Mouse (Mus musculus): ENCODE measurements around the gene Rhbg. TPM values are rescaled to one million over a fixed set of nuclear protein-coding genes. Genes with fewer than 3 reads are reported as not detected.

Gene Rhbg
- polyA plus RNA-seq, 1 experiment from 2014 or later, result 8.2 TPM

- 8% methylated on average over 3 of the region's 3 CpGs for WGBS
- H3K27me3 ChIP-seq (replicated peaks), result peaks cover 52% of the 10 kb centered on the region
Measured at GRCm38 (mm10) chr3:88235216-88235615, 19.3 kb downstream of the Rhbg start.

GRCm38 (mm10) chr3:88234041-88234440, 20.5 kb downstream of the Rhbg start:
- WGBS, result 47% methylated on average over 8 of the region's 8 CpGs
- Histone ChIP-seq H3K4me3 (replicated peaks) (no peak overlapping the region), H3K9me3 (no peaks in the 10 kb centered on the region), H3K36me3 (no peaks in the 10 kb centered on the region), H3K27ac (no peak overlapping the region), H3K9ac (no peak overlapping the region), H3K27me3 (replicated peaks) (peaks cover 49% of the 10 kb centered on the region), H3K4me1 (no peaks in the 10 kb centered on the region), H3K4me2 (no peak overlapping the region)
- ATAC-seq (ENCODE audit: insufficient read depth, low FRiP score, low read depth), result no peak

More at GRCm38 (mm10) chr3:88235216-88235615, 19.3 kb downstream of the Rhbg start:
- Histone ChIP-seq H3K9me3 (no peaks in the 10 kb centered on the region), H3K4me2 (no peak overlapping the region), H3K4me3 (replicated peaks) (no peak overlapping the region), H3K36me3 (no peaks in the 10 kb centered on the region), H3K9ac (no peak overlapping the region), H3K27ac (no peak overlapping the region), H3K4me1 (no peaks in the 10 kb centered on the region)
- no peak for ATAC-seq (ENCODE audit: insufficient read depth, low FRiP score, low read depth)

DNA sequence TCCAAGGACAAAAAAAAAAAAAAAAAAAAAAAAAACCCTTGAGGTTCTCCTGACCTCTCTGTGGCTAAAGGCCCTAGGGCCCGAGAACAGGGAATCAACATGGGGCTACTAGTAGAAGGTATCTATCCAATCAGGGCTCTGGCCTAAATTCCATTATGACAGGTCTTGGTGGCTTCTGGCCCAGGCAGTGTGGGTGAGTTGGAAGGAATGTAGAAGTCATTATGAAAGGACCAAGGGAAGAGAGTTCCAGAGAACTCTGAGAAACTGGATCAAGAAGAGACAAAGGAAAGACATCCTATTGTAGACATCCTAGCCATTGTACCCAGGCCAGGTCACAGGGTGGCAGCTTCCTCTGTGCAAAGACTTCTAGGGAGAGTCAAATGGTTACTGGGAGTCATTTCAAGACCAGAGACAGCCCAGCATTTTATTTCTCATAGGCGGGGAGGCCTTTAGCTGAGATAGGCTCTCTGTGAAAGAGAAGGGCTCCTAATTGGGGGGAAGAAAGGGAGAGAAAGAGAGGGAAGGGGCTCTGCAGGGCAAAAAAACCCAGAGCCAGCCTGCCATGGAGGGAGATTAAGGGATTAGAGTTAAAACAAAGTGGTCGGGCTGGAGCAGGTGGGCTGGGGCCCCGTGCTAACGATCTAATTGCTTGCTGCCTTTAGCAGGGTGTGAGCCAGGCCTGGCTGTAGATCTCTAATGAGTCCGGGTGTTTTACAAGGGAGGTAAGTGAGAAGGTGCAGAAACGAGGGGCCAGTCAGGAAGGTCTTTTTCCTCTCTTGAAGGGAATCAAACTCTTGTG, 21.5 kb downstream of the Rhbg start:
- no peak for ATAC-seq (ENCODE audit: insufficient read depth, low FRiP score, low read depth)
- H3K27ac ChIP-seq, result no peak overlapping the region
- H3K4me2 ChIP-seq, result no peak overlapping the region
- 26% methylated on average over 7 of the region's 7 CpGs for WGBS
- H3K9me3 ChIP-seq, result no peaks in the 10 kb centered on the region
- H3K27me3 ChIP-seq (replicated peaks), result peaks cover 43% of the 10 kb centered on the region
- H3K36me3 ChIP-seq, result no peaks in the 10 kb centered on the region
- no peaks in the 10 kb centered on the region for H3K4me1 ChIP-seq
- no peak overlapping the region for H3K4me3 ChIP-seq (replicated peaks)
- no peak overlapping the region for H3K9ac ChIP-seq

DNA sequence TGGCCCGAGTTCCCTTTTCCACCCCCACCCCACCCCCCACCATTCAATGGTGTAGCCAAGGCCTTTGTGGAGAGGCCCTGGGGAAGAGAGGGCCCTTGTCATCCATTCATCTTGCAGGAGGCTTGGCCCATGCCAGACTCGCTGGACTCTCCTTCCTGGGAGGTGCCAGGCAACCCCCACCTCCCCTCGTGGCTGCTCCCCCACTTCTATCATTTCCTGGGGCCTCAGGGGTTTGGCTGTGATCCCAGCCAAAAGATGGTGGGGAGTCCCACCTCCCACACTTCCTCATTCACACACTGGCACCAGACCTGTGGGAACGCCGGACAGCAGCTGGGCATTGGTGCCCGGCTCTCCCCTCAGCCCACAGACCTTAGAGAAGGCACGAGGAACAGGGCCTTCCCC, 22.2 kb downstream of the Rhbg start:
- H3K4me1 ChIP-seq, result no peaks in the 10 kb centered on the region
- H3K27ac ChIP-seq, result no peak overlapping the region
- ATAC-seq (ENCODE audit: insufficient read depth, low FRiP score, low read depth), result no peak
- no peak overlapping the region for H3K9ac ChIP-seq
- no peaks in the 10 kb centered on the region for H3K9me3 ChIP-seq
- H3K4me3 ChIP-seq (replicated peaks), result no peak overlapping the region
- WGBS, result 51% methylated on average over 7 of the region's 7 CpGs
- H3K36me3 ChIP-seq, result no peaks in the 10 kb centered on the region
- peaks cover 36% of the 10 kb centered on the region for H3K27me3 ChIP-seq (replicated peaks)
- no peak overlapping the region for H3K4me2 ChIP-seq

DNA sequence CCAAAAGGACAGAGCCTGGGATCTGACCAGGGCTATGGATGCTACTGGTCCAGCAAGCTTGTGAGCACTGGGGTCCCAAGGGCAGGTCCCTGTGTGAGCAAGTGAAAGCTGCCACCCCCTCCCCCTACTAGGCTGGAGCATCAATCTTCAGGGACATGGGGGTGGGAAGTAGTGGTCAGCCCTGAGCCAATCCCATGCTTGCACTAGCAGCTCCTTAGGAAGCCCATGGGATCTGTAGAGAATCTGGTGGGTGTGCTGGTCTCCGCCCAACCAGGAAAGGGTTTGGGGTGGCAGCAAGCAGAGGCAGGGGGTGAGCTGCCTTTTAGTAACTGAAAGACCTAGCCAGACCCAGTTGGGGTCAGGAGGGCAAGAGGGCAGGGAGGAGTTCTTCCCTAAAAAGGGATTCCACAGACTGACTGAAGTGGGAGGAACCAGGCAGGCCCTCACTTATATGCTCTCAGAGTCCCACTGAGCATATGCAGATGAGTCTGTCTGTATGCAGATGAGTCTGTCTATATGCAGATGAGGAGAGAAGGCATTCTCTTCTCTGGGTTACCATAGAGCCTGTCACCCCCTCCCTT, 23.4 kb downstream of the Rhbg start:
- Histone ChIP-seq H3K9me3 (no peaks in the 10 kb centered on the region), H3K27ac (no peak overlapping the region), H3K4me2 (no peak overlapping the region), H3K27me3 (replicated peaks) (peaks cover 25% of the 10 kb centered on the region), H3K36me3 (no peaks in the 10 kb centered on the region), H3K9ac (no peak overlapping the region), H3K4me3 (replicated peaks) (no peak overlapping the region), H3K4me1 (no peaks in the 10 kb centered on the region)
- 23% methylated on average over 1 of the region's 1 CpGs for WGBS
- ATAC-seq (ENCODE audit: insufficient read depth, low FRiP score, low read depth), result no peak

- H3K27me3 ChIP-seq (replicated peaks), result peaks cover 25% of the 10 kb centered on the region
- 36% methylated on average over 17 of the region's 17 CpGs for WGBS
- no peaks in the 10 kb centered on the region for H3K4me1 ChIP-seq
- no peak overlapping the region for H3K9ac ChIP-seq
- no peak overlapping the region for H3K4me3 ChIP-seq (replicated peaks)
- ATAC-seq (ENCODE audit: insufficient read depth, low FRiP score, low read depth), result no peak
- no peaks in the 10 kb centered on the region for H3K9me3 ChIP-seq
- no peak overlapping the region for H3K4me2 ChIP-seq
- H3K36me3 ChIP-seq, result no peaks in the 10 kb centered on the region
- no peak overlapping the region for H3K27ac ChIP-seq
Measured at GRCm38 (mm10) chr3:88230262-88231047, 24.1 kb downstream of the Rhbg start.

DNA sequence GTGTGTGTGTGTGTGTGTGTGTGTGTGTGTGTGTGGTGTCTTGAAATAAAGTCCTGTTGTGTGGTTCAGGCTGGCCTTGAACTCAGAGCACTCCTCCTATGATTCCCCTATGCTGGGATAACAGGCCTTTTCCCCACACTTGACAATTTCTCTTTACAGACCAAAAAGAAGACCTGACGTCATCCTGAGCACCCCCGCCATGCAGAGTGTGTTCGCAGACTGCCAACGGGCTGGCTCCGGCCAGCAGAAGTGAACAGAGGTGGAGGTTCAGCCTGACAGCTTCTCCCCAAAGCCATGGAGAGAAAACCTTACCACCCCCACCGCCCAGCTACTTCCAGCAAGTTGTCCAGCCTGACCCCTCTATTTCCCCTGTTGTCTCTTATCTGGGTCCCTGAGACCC, 25.0 kb downstream of the Rhbg start:
- ATAC-seq (ENCODE audit: insufficient read depth, low FRiP score, low read depth), result no peak

DNA sequence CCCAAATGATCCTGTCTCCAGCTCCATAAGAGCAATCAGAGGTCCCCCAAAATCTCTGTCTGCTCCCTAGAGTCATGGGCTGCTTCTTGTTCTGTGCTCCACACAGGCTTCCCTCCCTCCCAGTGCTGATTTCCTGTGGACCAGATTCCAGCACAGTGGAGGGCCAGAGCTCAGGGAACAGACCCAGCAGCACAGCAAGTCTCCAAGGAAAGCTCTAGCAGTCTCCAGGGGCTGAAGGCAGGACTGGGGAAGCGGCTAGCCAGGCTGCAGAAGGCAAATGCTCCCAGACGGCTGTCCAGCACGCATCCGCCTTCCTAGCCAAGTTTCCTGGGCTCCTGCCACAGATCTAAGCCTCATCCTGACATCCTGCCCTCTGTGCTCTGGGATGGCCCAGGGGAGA, 25.6 kb downstream of the Rhbg start:
- peaks cover 29% of the 10 kb centered on the region for H3K27me3 ChIP-seq (replicated peaks)
- H3K27ac ChIP-seq, result no peak overlapping the region
- H3K4me3 ChIP-seq (replicated peaks), result no peak overlapping the region
- no peaks in the 10 kb centered on the region for H3K36me3 ChIP-seq
- H3K9me3 ChIP-seq, result no peaks in the 10 kb centered on the region
- no peaks in the 10 kb centered on the region for H3K4me1 ChIP-seq
- no peak overlapping the region for H3K4me2 ChIP-seq
- 51% methylated on average over 4 of the region's 4 CpGs for WGBS
- no peak overlapping the region for H3K9ac ChIP-seq
- no peak for ATAC-seq (ENCODE audit: insufficient read depth, low FRiP score, low read depth)

More for the DNA sequence above, 25.0 kb downstream of the Rhbg start:
- Histone ChIP-seq H3K9ac (no peak overlapping the region), H3K9me3 (no peaks in the 10 kb centered on the region), H3K4me2 (no peak overlapping the region), H3K36me3 (no peaks in the 10 kb centered on the region), H3K27me3 (replicated peaks) (peaks cover 29% of the 10 kb centered on the region), H3K27ac (no peak overlapping the region), H3K4me1 (no peaks in the 10 kb centered on the region), H3K4me3 (replicated peaks) (no peak overlapping the region)
- 77% methylated on average over 6 of the region's 6 CpGs for WGBS

DNA sequence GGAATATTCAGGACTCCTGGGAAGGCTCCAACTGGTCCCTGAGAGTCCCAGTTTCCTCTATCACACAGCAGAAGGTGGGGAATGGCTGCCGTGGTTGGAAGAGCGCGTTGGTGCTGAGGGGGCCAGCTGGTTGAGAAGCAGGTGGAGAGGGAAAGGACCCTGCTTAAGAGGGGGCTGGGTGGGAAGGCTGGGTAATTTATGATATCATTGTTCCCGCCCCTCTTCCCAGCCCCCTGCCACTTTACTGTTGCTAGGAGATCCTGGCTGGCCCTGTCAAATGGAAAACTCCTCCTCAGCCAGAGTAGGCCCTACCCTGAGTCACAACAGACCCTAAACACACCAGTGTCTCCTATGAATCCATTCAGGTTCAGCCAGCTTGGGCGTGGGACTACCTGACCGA, 26.5 kb downstream of the Rhbg start:
- 45% methylated on average over 6 of the region's 6 CpGs for WGBS
- Histone ChIP-seq H3K27ac (no peak overlapping the region), H3K27me3 (replicated peaks) (peaks cover 29% of the 10 kb centered on the region), H3K9ac (no peak overlapping the region), H3K4me2 (no peak overlapping the region), H3K36me3 (no peaks in the 10 kb centered on the region), H3K9me3 (no peaks in the 10 kb centered on the region), H3K4me1 (no peaks in the 10 kb centered on the region), H3K4me3 (replicated peaks) (no peak overlapping the region)
- ATAC-seq (ENCODE audit: insufficient read depth, low FRiP score, low read depth), result no peak

DNA sequence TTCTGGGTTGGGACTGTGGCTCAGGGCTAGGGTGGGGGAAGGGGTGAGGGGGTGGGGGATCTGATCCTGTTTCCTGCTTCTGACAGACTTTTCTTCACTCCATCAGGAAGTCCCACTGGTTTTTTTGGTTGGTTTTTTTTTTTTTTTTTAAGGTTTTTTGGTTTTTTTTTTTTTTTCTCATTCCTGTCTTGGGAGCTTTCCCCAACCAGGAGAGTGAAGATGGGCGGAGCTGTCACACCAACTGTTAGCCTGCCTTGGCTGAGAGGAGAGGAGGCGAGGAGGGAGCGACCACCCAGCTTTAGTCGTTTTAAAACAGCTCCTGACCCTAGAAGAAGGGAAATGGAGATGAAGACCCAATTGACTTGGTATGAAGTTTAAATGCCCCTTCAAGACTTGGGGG, 27.2 kb downstream of the Rhbg start:
- Histone ChIP-seq H3K27ac (no peak overlapping the region), H3K27me3 (replicated peaks) (peaks cover 34% of the 10 kb centered on the region), H3K4me3 (replicated peaks) (no peak overlapping the region), H3K9me3 (no peaks in the 10 kb centered on the region), H3K4me2 (no peak overlapping the region), H3K36me3 (no peaks in the 10 kb centered on the region), H3K9ac (no peak overlapping the region), H3K4me1 (no peaks in the 10 kb centered on the region)
- ATAC-seq (ENCODE audit: insufficient read depth, low FRiP score, low read depth), result no peak
- WGBS, result 29% methylated on average over 4 of the region's 4 CpGs

DNA sequence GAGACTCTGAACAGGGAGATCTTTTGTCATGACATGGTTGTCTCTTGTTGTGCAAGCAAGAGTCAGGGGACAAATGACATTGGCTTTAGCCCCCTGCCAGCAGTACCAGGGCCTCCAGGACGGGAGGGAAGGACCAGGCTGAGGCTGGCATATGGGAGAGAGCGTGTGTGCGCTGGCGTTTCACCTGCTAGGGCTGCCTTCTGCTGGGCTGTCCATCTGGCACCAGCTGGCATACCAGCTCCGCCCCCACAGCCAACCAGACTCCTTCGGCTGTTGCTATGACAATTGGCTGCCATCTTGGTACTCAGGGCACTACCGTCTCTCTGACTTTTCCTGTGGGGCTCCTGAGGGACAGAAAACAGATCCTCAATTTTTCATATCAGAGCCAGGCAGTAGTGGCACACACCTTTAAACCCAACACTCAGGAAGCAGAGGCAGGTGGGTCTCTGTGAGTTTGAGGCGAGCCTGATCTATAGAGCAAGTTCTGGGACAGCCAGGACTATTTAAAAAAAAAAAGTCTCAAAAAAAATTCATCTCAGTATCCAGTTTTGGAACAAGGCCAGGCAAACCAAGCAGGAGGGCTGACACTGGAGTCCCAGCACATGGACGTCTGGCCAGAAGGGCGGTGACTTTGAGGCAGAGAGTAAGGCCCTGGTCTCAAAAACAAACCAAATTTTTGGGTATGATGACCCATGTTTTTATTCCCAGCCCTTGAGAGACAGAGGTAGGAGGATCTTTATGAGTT, 28.2 kb downstream of the Rhbg start:
- Histone ChIP-seq H3K4me3 (replicated peaks) (no peak overlapping the region), H3K4me2 (no peak overlapping the region), H3K9ac (no peak overlapping the region), H3K4me1 (no peaks in the 10 kb centered on the region), H3K27ac (no peak overlapping the region), H3K36me3 (no peaks in the 10 kb centered on the region), H3K9me3 (no peaks in the 10 kb centered on the region), H3K27me3 (replicated peaks) (peaks cover 39% of the 10 kb centered on the region)
- ATAC-seq (ENCODE audit: insufficient read depth, low FRiP score, low read depth), result no peak
- WGBS, result 79% methylated on average over 10 of the region's 10 CpGs
